Mouse (Mus musculus) kidney, postnatal 10 days (tissue): ENCODE results near the gene Scgb2b3.

Source experiments
- DNase-seq: peaks from one replicate; pipeline ENCODE4 v3.0.0; 2021; ENCODE audit warnings: mixed read lengths

The Scgb2b3 gene

DNA sequence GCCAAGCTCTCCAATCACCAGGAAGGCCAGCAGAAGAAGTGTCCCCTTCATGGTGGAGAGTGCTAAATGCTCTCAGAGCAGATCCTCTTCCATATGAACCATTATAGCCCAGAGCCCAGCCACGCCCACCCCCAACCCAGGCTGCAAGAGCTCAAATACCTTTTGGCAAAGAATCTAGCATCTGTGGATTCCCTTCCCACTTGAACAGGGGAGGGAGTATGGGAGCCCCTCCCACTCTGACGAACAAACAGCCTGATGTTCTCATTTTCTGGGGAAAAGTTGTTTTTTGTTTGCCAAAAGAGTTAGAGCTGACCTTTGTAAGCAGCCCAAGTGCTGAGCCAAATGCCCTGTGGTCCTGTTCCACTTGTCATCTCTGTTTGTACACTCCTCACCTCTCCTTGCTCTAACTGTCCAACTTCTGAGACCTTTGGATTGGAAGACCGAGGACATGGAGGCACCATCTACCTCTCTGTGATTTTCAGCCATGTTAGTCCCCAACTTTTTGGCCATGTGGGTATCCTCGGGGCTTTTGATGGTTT is at the start of gene Scgb2b3:
Gene Scgb2b3, minus strand, starts transcription at position 51 of the 539 bp plus-strand sequence.
- DNase-seq, result no peak

- DNase-seq, result no peak
Observed at GRCm38 (mm10) chr7:31375292-31375691, 13.4 kb upstream of the Scgb2b3 start, which contains the start of gene Scgb1b3. TSS of gene Scgb1b3 (plus strand) at chr7:31375592.
